Mouse (Mus musculus) Patski (cell line): ENCODE results near the gene 2610021A01Rik. TPM values are rescaled to one million over a fixed set of nuclear protein-coding genes. Genes with fewer than 3 reads are reported as not detected.
"Not testable (repeated sequence)": the region's sequence is repeated elsewhere in the genome, so short reads cannot be mapped to it uniquely, and the experiment has no call there.

Source experiments
- ATAC-seq: fragments of 100-300 bp; one replicate; pipeline ENCODE4 v1.8.0; 2021
- CTCF ChIA-PET: fragments of 350-600 bp; sonication (Branson Sonifier 250); formaldehyde crosslinking; loops from one replicate; lab custom pipeline; 2022; ENCODE audit warnings: inconsistent platforms; lab: Charles Lee
- POLR2A ChIA-PET: fragments of 350-600 bp; sonication (Branson Sonifier 250); formaldehyde crosslinking; loops from one replicate; lab custom pipeline; 2022; ENCODE audit warnings: antibody characterized with exemption, inconsistent platforms; lab: Charles Lee
- DNase-seq: peaks from one replicate; pipeline ENCODE4 v3.0.0-alpha.2; 2011; ENCODE audit warnings: low read depth, low spot score
- H3K27me3 ChIP-seq: fragments of 371-371 bp; one replicate; pipeline ENCODE4 v1.5.1; 2021
- CTCF ChIP-seq: fragments of 100-300 bp; IDR thresholded peaks from one replicate; pipeline ENCODE4 v1.5.1; 2021
- in situ Hi-C: fragments of 300-500 bp; cut with MboI; formaldehyde crosslinking; loops from 3 replicates; pipeline ENCODE4 v1.11.1; 2018; ENCODE audit warnings: low pct_unique_long_range_greater_than_20kb, mixed read lengths
- polyA plus RNA-seq: library from polyadenylated mRNA; unstranded; gene quantifications from one replicate; pipeline ENCODE4 v1.2.3, GENCODE M21; 2021

The 2610021A01Rik gene
- polyA plus RNA-seq, 1 experiment from 2014 or later = 6.8 TPM

GRCm38 (mm10) chr7:41632409-41633220 lies 33.6 kb downstream of the 2610021A01Rik start, which contains the start of gene Zfp788:
Zfp788 (plus strand) TSS chr7:41633203.
- CTCF ChIA-PET = interaction anchor here (0.7 to 2.3 kb wide), 6 partner anchors 13 to 133 kb away, joined by 3 to 10 read pairs (median 4); partner anchors contain the start of genes AW146154 and Gm20449
- peak; percentile 79 for DNase-seq
- TF ChIP-seq CTCF = peak; percentile 82
- H3K27me3 ChIP-seq = no peaks in the 10 kb centered on the region
- in situ Hi-C loops = loop anchor here (5.0 to 25.0 kb wide), 3 partner anchors 135 to 1370 kb away; partner anchors contain the start of genes AW146154 and Gm20449
- peak; percentile 98 for ATAC-seq
- POLR2A ChIA-PET = no interaction called here

- in situ Hi-C loops = loop anchor here (5.0 to 25.0 kb wide), 3 partner anchors 136 to 1371 kb away; partner anchors contain the start of genes AW146154 and Gm20449
- CTCF ChIA-PET = interaction anchor here (0.7 to 2.3 kb wide), 5 partner anchors 12 to 51 kb away, joined by 3 to 10 read pairs (median 3); no protein-coding TSS in a partner anchor
- POLR2A ChIA-PET = interaction anchor here (0.5 kb wide), 1 partner anchor 1559 kb away, joined by 5 read pairs; no protein-coding TSS in a partner anchor
- H3K27me3 ChIP-seq = no peaks in the 10 kb centered on the region
- ATAC-seq (peak; percentile 99), DNase-seq (peak; percentile 80)
- TF ChIP-seq CTCF = no peak
Measured at GRCm38 (mm10) chr7:41633221-41633984, 34.4 kb downstream of the 2610021A01Rik start.

- POLR2A ChIA-PET, CTCF ChIA-PET, ATAC-seq, in situ Hi-C loops, H3K27me3 ChIP-seq, DNase-seq: not testable (repeated sequence)
Measured at GRCm38 (mm10) chr7:41674326-41674725, 75.3 kb downstream of the 2610021A01Rik start.

Other genes starting within 250 kb of the 2610021A01Rik start
- 18.3 TPM for gene AI987944, start 205.9 kb upstream of the 2610021A01Rik start, polyA plus RNA-seq
- gene Vmn2r57, start 150.5 kb upstream of the 2610021A01Rik start, polyA plus RNA-seq = 0.19 TPM
- 0.05 TPM for gene Gm20449, start 99.8 kb upstream of the 2610021A01Rik start, polyA plus RNA-seq
- gene AW146154, start 99.3 kb upstream of the 2610021A01Rik start, polyA plus RNA-seq = 7.2 TPM
- not detected for gene Gm6871, start 25.6 kb upstream of the 2610021A01Rik start, polyA plus RNA-seq
- gene Zfp788, start 34.0 kb downstream of the 2610021A01Rik start, polyA plus RNA-seq = 12.3 TPM